Mouse (Mus musculus): ENCODE data around the gene St7.
A peak's percentile ranks its signal among the peaks of the same experiment; 100 is the strongest.

St7 gene

DNA sequence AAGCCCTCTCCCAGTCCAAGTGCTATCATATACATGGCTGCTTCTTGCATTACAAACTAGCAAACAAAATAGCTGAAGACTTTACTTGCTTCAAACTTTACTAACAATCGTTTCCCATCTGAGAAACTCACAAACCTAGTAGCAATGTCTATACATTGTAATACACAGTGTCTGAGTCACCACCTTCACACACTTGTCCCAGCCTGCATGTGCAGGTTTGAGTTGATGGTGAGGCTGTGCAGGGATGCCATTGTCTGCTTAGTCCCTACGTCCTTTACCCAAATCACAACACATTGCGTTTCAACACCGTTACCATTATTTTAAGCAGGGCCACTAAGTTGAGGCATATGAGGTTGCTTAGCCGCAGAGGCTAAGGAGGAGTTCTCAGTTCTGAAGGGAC, 26.7 kb downstream of the St7 start:
- DNase-seq (ENCODE audit: low spot score in 2 of 2), result no peak

DNA sequence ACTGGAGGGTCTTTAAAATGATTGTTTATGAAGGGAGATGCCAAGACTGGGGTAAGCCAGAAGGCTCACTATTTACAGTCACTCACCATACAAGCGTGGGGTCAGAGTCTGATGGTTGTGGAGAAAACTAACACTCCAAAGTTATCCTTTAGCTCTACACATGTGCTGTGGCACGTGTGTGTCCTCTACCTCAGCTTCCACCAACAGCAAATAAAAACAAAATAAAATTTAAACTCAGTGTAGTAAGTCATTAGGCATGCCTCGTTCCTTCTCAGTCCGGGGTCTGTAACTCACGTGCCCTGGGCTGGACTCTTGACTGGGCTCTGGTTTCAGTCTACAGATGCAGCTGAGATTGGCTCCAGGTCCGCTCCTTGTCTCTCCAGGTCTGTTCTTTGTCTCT, 27.3 kb downstream of the St7 start:
- no peak for DNase-seq (ENCODE audit: low spot score in 2 of 2)

DNA sequence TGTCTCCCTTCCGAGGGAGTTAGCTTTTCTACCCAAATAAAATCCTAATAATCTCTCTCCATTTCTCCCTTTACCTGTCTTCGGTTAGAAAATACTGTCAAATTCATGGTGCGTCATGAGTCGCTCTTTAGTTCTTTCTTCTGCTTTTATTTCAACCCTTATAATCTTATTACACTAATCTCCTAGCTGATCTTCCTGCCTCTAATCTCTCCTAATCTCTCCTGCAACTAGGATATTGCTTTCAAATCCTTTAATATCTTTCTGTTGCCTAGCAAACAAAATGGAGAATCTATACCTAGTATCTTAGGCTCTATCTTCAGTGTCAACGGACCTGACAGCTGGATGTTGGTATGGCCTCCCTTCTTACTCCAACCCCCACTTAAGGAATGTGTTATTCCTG, 29.0 kb downstream of the St7 start:
- DNase-seq (ENCODE audit: low spot score in 2 of 2), result no peak

DNA sequence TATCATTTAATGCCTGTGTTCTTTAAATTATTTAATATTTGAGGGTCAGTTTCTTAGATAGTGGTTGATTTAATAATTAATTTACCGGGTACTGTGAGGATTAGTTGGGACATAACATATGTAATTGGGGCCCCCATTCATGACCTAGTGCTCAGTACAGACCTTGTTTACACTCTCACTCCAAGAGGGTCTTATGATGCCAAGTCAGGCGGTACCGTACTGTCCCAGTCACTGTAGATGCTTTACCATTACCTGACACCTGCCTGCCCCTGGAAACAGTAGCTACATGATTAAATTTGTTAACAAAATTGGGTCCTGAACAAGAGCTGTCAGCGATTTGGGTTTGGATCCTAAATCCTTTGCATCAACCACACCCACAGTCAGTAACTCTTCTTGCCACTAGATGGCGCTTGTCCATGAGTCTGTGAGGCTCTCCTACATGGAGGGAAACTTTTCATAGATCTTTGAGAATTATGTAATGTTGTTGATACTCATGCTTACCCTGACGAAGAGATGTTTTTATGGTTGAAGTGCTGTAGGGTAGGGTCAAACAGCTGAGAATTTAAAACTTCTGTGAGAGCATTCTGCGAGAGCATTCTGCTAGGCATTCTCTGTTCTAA, 33.2 kb downstream of the St7 start:
- peak in 1 of 2 experiments; percentile 52 for DNase-seq (ENCODE audit: low spot score in 2 of 2)

DNA sequence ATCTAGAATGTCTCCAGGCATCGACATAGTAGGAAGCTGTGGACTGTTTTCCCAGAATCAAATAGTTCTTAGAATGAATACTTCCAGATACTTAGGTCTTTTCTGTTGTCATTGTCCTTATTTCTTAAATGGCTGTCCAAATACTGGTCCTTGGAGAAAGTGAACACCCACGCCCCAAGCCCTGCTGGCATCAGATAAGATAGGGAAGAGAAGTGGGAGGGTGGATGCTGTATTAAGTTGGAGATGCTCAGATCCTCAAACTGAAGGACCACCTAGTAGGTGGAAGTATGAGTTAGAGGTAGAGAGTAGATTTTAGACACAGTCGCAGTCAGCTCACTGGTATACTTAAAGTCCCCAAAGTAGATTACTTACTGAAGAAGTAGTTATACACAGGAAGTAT, 34.5 kb downstream of the St7 start:
- DNase-seq (ENCODE audit: low spot score in 2 of 2), result no peak

DNA sequence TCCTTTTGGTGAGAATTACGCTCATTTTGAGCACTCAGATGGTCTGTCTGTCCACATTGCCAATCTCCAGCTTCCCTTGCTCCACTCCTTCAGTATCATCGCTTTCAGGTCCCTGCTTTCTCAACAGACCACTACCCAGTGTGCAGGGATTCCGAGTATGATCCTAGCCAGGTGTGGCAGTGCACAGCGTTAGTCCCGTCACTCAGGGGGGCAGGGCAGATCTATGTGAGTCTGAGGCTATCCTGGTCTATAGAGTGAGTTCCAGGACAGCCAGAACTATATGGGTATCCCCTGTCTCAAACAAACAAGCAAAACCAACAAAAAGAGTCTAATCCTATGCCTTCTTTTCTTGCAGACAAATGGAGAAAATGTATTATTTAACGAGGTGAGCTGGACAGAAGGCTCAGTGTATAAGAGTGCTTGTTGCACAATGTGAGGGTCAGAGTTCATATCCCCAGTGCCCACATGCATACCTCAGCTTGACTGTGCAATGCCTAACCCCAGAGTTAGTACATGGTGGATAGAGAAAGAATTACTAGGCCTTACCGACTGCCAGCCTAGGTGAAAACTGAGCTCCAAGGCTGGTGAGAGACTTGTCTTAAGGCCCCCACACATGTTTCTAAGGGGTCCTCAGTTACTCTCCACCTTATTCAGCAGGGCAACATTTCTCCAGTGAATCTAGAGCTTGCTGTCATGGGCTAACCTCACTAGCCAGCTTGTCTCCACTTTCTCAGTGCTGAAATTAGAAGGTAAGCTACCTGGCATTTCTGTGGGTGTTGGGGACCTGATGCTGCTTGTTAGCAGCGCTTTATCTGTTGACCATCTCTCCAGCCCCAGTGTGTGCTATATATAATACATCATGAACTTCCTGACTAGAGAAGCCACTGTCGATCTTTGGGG, 35.4 kb downstream of the St7 start:
- DNase-seq (ENCODE audit: low spot score in 2 of 2), result no peak

DNA sequence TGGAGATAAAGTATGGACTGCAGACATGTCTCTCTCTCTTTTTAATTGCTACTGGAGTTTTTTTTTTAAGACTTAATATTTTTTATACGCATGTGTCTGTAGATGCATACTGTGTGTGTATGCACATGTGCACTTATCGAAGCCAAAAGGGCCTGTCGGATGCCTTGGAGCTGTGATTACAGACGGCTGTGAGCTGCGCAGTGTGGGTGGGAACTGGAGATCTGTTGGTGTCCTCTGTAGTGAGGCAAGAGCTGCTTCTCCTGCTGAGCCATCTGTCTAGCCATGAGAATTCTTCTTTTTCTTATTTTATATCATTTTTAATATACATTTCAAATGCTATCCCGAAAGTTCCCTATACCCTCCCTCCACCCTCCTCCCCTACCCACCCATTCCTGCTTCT, 37.4 kb downstream of the St7 start:
- no peak for DNase-seq (ENCODE audit: low spot score in 2 of 2)

DNA sequence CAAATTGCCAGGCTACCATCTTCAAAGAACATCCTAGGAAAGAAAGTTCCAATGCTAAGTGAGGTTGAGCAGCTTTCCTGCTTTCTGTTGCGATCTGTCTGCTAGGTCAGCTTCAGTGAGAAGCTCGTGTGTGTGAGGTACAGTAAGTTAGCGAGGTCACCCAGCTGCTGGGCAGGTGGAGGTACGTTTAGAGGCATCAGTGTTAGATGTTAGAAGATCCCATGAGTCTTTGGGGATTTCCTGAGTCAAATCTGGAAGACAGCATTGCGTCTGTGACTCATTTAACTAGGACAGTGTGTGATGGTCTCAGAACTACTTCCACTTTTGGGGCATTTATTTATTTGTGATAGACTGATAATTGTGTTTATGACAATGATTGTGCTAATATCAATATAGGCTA, 39.0 kb downstream of the St7 start:
- no peak for DNase-seq (ENCODE audit: low spot score in 2 of 2)

DNA sequence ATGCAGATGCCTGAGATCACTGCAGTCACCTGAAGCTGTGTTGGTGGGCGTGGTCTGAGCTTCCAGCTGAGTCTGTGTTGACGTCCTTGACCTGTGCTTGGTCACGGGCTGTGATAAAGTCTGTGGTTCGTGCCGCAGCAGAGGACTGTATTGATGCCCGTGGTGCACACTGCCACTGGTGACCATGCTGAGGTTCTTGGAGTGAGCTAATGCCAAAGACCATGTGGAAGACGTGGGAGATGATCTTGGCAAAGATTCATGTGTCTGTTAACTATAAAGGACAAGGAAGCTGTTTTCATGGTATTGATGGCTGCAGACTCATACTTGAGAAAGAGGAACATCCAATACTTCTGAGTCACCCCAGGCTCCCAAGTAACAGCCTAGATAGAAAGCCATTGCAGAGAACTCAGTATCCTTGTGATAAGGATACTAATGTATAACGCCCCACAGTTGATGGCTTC, 41.2 kb downstream of the St7 start:
- DNase-seq (ENCODE audit: low spot score in 2 of 2), result no peak

DNA sequence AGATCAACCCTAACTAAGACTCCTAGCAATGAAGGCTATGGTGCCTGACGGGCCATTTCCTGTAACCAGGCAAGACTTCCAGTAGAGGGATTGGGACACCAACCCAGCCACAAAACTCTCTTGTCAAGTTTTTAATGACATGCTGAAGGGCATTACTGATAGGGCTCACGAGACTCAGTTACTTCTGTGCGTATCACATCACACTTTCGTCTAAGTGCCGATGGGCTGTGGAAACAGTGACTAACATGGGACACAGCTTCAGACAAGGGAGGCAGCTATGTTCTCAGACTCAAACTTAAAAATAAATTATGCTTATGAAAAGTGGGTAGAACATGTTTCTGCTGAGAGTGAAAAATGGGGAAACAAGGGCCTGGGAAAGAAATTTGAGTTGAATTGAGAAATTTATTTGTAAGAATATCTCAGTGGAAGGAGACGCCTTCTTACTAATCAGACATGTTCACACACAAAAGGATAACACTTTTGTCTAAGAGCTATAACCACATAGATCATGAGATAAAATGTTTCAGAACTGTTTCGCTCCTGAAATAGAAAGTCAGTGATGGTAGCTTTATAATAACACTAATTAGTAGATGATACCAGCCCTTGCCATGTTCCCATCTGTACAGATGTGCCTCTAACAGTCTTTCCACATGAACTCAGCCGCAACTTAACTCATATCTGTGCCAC, 44.7 kb downstream of the St7 start:
- DNase-seq (ENCODE audit: low spot score in 2 of 2), result no peak

DNA sequence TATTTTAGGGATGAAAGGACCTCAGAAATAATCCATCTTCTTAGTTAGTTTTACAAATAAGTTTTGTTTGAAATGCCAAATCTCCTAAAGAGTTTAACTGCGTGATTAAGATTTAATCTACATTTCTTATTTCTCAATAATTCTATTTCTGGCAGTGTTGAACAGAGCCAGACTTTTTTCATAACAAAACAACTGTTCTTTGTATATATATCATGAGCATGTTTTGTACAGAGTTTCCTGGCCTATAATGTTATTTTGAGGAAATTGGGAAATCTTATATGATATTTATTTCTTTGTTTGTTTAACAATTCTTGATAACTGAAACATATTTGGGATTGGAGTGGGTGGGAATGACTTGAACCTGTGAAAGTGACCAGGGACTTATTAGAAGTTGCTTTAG, 47.4 kb downstream of the St7 start:
- no peak for DNase-seq (ENCODE audit: low spot score in 2 of 2)

DNA sequence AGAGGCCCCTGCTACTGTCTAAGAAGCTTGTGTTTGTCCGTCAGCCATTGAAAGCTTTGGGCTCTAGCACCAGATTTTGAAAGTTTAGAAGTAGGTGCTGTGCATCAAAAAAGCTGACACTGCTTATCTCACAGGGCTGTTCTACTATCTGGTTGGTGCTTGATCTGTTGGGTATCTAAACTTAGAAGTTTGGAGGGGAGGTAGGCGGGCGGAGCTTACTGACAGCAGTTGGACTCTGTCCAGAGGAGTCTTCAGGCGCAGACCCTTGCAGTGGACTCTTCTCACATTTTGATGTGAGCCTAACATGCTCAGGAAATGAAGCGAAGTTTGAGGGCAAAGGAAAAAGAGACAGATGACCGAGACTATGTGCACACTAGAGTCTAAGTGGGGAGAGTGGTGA, 48.9 kb downstream of the St7 start:
- no peak for DNase-seq (ENCODE audit: low spot score in 2 of 2)

DNA sequence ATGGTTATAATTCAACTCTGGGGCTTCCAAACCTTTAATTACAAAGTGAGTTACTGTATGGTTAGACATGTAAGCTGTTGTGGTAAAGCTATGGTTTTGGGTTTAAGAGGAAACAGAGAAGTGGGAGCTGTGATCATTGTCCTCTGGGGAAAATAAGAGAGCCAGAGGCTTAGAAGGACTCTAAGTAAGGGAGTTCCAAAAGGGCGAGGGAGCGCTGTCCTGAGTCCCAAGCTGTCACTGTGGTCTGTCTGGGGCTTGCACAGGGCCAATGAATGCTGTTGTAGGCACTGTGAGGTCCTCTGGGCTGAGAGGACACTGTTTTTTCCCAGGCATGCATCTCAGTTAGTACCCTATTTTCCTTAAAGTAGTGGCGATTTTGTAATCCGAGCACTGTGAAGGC, 49.5 kb downstream of the St7 start:
- DNase-seq (ENCODE audit: low spot score in 2 of 2), result no peak

DNA sequence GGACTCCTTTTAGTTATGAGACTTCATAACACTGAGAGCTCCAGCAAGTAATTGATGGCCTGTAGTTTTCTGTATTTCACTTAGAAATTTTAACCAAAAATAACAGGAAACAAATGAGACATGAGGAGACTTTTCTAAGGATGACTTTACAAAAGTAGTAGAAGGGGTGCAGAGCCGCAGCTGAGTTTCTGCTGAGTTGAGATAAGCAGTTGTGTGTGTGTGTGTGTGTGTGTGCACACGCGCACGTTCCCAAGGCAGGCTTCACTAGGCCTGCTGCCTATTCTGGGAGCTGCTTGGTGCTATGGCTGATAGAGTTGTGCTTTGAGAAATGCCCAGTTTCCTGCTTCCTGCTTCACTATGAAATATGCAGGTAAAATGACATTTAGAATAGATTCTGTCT, 50.6 kb downstream of the St7 start:
- no peak for DNase-seq (ENCODE audit: low spot score in 2 of 2)

DNA sequence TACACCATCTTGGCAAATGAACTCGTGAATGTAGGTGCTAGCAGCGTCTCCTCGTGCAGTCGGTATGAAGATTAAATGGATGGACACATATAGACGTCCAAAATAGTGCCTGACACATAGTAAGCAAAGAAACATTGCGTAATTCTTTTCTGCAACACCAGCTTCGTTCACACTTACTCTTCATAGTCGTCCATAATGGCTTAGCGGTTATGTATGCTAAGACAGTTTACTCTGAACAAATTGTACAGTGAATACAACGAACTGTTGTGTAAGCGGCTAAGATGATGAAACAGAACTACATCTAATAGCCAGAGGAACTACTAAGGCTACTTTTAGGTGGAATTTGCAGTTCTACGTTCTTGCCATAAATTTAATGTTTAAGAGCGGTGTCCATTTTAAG, 55.0 kb downstream of the St7 start:
- no peak for DNase-seq (ENCODE audit: low spot score in 2 of 2)

DNA sequence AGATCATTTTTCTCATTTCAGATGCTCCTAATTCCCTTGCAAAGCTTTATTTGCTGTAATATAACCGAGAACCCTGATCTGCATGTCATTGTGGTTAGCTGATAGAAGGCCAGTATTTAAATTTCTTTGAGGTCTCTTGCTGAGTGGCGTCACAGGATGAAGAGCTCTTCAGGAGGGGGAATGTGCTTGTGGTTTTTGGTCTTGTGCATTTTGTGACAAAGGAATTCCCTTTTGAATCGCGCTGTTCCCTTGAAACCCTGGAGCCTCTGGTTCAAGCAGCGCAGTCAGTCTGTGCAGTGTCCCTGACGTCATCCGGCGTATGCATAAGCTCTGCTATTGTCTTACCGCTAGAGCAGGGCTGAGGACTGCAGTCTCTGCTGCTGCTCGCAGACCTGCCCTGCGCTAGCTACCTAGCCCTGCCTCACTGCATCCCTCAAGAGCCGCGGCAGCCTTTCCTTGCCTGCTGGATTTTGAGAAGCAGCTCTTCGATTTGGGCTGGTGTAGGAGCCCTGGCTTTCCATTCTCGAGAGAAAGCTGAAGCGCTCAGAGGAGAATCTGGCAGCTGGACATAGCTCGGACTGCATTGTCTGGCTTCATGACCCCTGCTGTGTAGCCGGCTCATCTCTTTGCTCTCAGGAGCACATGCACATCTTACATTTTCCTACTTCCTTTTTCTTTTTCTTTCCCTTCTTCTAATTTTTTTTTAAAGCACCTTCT, 56.3 kb downstream of the St7 start:
- DNase-seq (ENCODE audit: low spot score in 2 of 2), result peak; percentile 14 to 39

DNA sequence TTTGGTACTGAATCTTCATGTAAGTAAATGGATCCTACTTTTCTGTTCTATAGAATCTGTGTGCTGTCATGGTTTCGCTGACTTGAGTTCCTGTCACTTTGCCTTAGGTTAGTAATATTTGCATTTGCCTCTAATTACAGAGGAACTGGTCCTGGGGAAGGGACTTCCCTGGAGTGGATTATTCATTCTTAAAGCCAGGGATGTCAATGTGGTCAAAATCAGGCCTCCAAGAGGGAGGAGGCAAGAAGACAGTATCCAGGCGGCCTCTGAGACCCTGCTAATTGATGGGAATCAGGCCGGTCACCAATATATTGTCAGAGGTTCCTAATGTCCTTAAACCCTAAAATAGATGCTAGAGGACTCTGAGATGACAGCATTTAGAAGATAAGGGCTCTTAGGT, 56.9 kb downstream of the St7 start:
- no peak for DNase-seq (ENCODE audit: low spot score in 2 of 2)

DNA sequence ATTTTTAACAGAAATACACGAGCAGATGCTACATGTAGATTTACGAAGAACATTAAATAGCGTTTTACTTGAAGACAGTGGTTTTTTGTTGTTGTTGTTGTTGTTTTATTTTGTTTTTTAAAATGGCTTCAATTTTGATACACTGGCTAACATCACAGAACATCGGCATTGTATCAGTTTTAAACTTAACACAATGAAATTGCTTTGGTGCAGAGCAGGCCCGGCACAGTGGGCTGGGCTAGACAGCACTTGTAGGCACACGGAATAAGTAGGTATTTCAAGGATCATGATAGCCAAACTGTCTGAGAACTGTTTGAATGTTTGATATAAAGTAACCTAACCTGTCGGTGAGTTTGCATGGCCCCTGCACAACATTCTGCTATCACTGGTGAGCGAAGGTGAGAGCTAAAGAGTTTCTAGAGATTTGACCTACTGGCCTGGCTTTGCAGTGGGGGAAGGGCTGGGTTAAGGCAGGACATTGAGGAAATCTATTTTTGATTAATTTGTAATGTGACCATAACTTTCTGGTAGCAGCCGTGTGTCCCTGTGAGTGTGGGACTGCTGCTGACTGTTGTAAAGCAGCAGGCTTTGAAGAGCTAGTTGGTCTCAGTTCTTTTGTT, 57.4 kb downstream of the St7 start:
- DNase-seq (ENCODE audit: low spot score in 2 of 2), result no peak

DNA sequence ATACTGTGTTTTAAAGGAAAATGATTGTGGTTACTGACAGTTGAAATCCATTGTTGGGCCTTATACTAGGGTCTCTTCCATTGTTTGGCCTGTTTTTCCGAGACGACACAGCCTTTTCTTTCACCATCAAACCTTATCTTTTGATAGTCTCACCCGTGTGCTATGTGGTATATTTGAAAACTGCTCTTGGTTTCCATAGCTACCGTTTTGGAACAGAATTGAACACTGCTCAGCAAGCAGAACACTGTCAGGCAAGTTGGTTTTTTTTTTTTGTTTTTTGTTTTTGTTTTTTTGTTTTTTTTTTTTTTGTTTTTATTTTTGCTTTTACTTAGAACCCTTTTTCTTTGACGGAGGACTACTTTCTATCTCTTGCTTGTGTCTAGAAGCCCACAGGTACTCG, 58.2 kb downstream of the St7 start:
- no peak for DNase-seq (ENCODE audit: low spot score in 2 of 2)

DNA sequence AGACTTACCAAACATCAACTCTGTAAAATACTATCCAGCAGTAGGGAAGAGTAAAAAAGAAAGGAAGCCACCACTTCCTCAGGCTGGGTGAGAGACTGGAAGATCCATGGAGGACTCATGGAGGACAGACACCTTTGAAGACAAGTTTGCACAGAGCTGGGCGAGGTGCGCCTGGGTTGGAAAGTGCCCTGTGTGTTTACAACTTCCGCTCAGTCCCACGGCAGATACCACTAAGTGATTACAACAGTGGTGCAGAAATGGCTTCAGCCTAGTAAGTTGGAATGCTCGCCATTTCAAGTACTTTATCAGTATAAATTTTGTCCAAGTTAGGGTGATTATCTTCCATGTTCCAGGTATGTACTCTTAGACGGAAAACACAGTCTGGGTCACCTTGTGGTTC, 63.2 kb downstream of the St7 start:
- DNase-seq (ENCODE audit: low spot score in 2 of 2), result no peak

DNA sequence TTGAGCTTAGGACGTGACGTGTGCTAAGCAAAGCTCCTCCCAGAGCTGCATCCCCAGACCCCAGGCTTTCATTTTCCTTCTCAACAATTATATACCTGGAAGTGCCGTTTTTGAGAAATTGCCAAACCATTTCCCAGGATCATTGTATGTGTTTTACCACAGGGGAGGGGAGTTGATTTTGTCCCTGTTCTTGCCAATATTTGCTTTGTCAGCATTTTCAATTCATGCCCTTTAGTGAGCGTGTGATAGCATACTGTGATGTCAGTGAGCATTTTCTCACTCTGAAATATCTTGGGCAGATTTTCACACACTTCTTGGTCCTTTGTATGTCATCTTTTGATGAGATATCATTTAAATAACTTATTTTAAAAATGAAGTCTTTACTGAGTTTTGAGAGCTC, 65.8 kb downstream of the St7 start:
- DNase-seq (ENCODE audit: low spot score in 2 of 2), result no peak
